ENCODE assay signal across 19 mouse cellular contexts in the genomic region with DNA sequence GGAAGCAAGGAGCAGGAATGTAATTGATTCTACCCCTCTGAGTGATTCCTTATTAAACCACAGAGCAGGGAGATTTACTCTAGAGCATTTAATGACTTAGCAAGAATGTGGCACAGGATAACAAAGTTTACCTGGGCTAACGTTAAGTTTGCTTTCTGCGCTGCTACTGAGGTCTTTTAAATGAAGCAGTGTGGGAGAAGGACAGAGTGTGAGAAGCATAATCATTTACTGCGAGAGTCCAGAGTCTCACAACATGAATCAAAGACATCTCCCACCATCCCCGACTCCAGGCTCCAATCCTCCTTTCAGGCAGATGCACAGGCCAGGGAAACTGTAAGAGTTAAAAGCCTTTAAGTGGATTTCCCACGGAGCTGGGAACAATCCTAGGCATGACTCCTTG.
DNase-seq lines count a peak whose midpoint lies in the region; ATAC-seq lines count a peak whose summit lies in the region.
"Had no signal": no experiment of that assay in that cellular context is flagged by ENCODE, and none has a peak within 500 bp of the region (broad histone marks: within the 10 kb centered on the region; RNA-seq: fewer than 3 reads in every experiment).

No protein-coding gene starts in this region.

- H3K9me3 ChIP-seq in kidney, embryonic 14.5 days (ENCODE audit: control insufficient read depth, low read length): no peaks in the 10 kb centered on the region
- H3K9me3 ChIP-seq in midbrain, embryonic 14.5 days (ENCODE audit: control insufficient read depth, low read length): no peaks in the 10 kb centered on the region
- H3K9me3 ChIP-seq in midbrain, embryonic 15.5 days: no peaks in the 10 kb centered on the region
- no peaks in the 10 kb centered on the region for H3K9me3 ChIP-seq in limb, embryonic 11.5 days (ENCODE audit: control insufficient read depth, low read length)
- H3K9me3 ChIP-seq: embryonic facial prominence, embryonic 13.5 days; heart, embryonic 13.5 days; hindbrain, embryonic 15.5 days had no signal

- no peak overlapping the region for H3K4me2 ChIP-seq in kidney, embryonic 14.5 days (replicated peaks; ENCODE audit: low read depth, low read length)
- H3K4me2 ChIP-seq in midbrain, embryonic 14.5 days (ENCODE audit: low read length): no peak overlapping the region
- no peak overlapping the region for H3K4me2 ChIP-seq in midbrain, embryonic 15.5 days
- H3K4me2 ChIP-seq in limb, embryonic 11.5 days (ENCODE audit: low read depth, severe bottlenecking): no peak overlapping the region
- H3K4me2 ChIP-seq: embryonic facial prominence, embryonic 13.5 days; heart, embryonic 13.5 days; hindbrain, embryonic 15.5 days had no signal

- H3K4me1 ChIP-seq in kidney, embryonic 14.5 days (ENCODE audit: control insufficient read depth, insufficient read depth, low read length): 0 out of 2 replicates have a peak, but pooled peaks cover 5% of the 10 kb centered on the region
- 0 out of 2 replicates have a peak, but pooled peaks cover 2% of the 10 kb centered on the region for H3K4me1 ChIP-seq in midbrain, embryonic 14.5 days (ENCODE audit: control insufficient read depth, insufficient read depth, low read length)
- H3K4me1 ChIP-seq in midbrain, embryonic 15.5 days: 0 out of 2 replicates have a peak, but pooled peaks cover 6% of the 10 kb centered on the region
- H3K4me1 ChIP-seq in limb, embryonic 11.5 days (ENCODE audit: control insufficient read depth, insufficient read depth, low read length): 0 out of 2 replicates have a peak, but pooled peaks cover 2% of the 10 kb centered on the region
- H3K4me1 ChIP-seq: heart, embryonic 13.5 days had no signal

- no peak overlapping the region for H3K9ac ChIP-seq in kidney, embryonic 14.5 days (ENCODE audit: low read depth, low read length)
- H3K9ac ChIP-seq in midbrain, embryonic 14.5 days (replicated peaks; ENCODE audit: low read length): no peak overlapping the region
- no peak overlapping the region for H3K9ac ChIP-seq in midbrain, embryonic 15.5 days
- no peak overlapping the region for H3K9ac ChIP-seq in limb, embryonic 11.5 days (ENCODE audit: low read length)
- H3K9ac ChIP-seq: embryonic facial prominence, embryonic 13.5 days; heart, embryonic 13.5 days; hindbrain, embryonic 15.5 days had no signal

- peak; percentile 46; the same call in 1 of the 2 replicates for ATAC-seq in kidney, embryonic 14.5 days (ENCODE audit: low FRiP score, low TSS enrichment)
- no peak for ATAC-seq in midbrain, embryonic 14.5 days (ENCODE audit: low FRiP score, low TSS enrichment)
- no peak for ATAC-seq in midbrain, embryonic 15.5 days (replicated peaks)
- no peak for ATAC-seq in limb, embryonic 11.5 days (ENCODE audit: insufficient number of reproducible peaks, low FRiP score, low TSS enrichment, low read depth)
- ATAC-seq: activated CD4-positive, CD25-positive, alpha-beta regulatory T cell, adult 4 months had no signal

- no peak overlapping the region for H3K27ac ChIP-seq in kidney, embryonic 14.5 days (ENCODE audit: low read depth, low read length)
- no peak overlapping the region for H3K27ac ChIP-seq in midbrain, embryonic 14.5 days (replicated peaks; ENCODE audit: low read depth, low read length)
- H3K27ac ChIP-seq in midbrain, embryonic 15.5 days: no peak overlapping the region
- 0 out of 2 replicates have a peak overlapping the region, but pooled peaks have one; percentile 26 for H3K27ac ChIP-seq in limb, embryonic 11.5 days (replicated peaks; ENCODE audit: low read depth, low read length)
- H3K27ac ChIP-seq: embryonic facial prominence, embryonic 13.5 days; heart, embryonic 13.5 days; hindbrain, embryonic 15.5 days had no signal

- H3K4me3 ChIP-seq in kidney, embryonic 14.5 days (ENCODE audit: low read length): no peak overlapping the region
- no peak overlapping the region for H3K4me3 ChIP-seq in midbrain, embryonic 14.5 days (replicated peaks; ENCODE audit: low read depth, low read length)
- H3K4me3 ChIP-seq in midbrain, embryonic 15.5 days: no peak overlapping the region
- H3K4me3 ChIP-seq in limb, embryonic 11.5 days (ENCODE audit: low read depth, low read length): no peak overlapping the region
- H3K4me3 ChIP-seq: embryonic facial prominence, embryonic 13.5 days; heart, embryonic 13.5 days; hindbrain, embryonic 15.5 days had no signal

- H3K27me3 ChIP-seq in kidney, embryonic 14.5 days (ENCODE audit: control insufficient read depth, insufficient read depth, low read length): no peaks in the 10 kb centered on the region
- no peaks in the 10 kb centered on the region for H3K27me3 ChIP-seq in midbrain, embryonic 14.5 days (ENCODE audit: control insufficient read depth, insufficient read depth, low read length)
- H3K27me3 ChIP-seq in midbrain, embryonic 15.5 days (replicated peaks): no peaks in the 10 kb centered on the region
- no peaks in the 10 kb centered on the region for H3K27me3 ChIP-seq in limb, embryonic 11.5 days (ENCODE audit: control insufficient read depth, insufficient read depth, low read length)
- H3K27me3 ChIP-seq: embryonic facial prominence, embryonic 13.5 days; heart, embryonic 13.5 days; hindbrain, embryonic 15.5 days had no signal

- 19% methylated on average over 5 of the region's 5 CpGs for WGBS in kidney, embryonic 14.5 days
- 56% methylated on average over 5 of the region's 5 CpGs for WGBS in midbrain, embryonic 14.5 days
- WGBS in midbrain, embryonic 15.5 days: 45% methylated on average over 5 of the region's 5 CpGs
- 42% methylated on average over 5 of the region's 5 CpGs for WGBS in limb, embryonic 11.5 days

- peak; percentile 4 for DNase-seq in embryo, embryonic 11 days
- no peak for DNase-seq in embryo, embryonic 9.5 days (ENCODE audit: extremely low spot score)
- DNase-seq in kidney, adult 8-10 months: no peak
- peak; percentile 19 for DNase-seq in midbrain, embryonic 14.5 days
- no peak for DNase-seq in limb, embryonic 11.5 days (ENCODE audit: low spot score)
- no peak for DNase-seq in testis, postnatal 14 days (ENCODE audit: low spot score)
- DNase-seq: adrenal gland, postnatal 14 days; cerebellum, adult 18-20 months; cerebellum, adult 9-11 months; cerebellum, postnatal 36 days; gastrocnemius, postnatal 36 days; heart, adult 11 months; heart, postnatal 36 days had no signal

- H3K36me3 ChIP-seq in kidney, embryonic 14.5 days (ENCODE audit: control insufficient read depth, insufficient read depth, low read length): no peaks in the 10 kb centered on the region
- no peaks in the 10 kb centered on the region for H3K36me3 ChIP-seq in midbrain, embryonic 14.5 days (ENCODE audit: control insufficient read depth, insufficient read depth, low read length)
- H3K36me3 ChIP-seq in midbrain, embryonic 15.5 days (replicated peaks): no peaks in the 10 kb centered on the region
- H3K36me3 ChIP-seq in limb, embryonic 11.5 days (ENCODE audit: control insufficient read depth, insufficient read depth, low read length): no peaks in the 10 kb centered on the region
- H3K36me3 ChIP-seq: embryonic facial prominence, embryonic 13.5 days; heart, embryonic 13.5 days; hindbrain, embryonic 15.5 days had no signal

Comparison
In these comparisons a context has a peak if more than half of its experiments do, and no peak if none do; other contexts are left out.
1. DNase-seq: peak in embryo, embryonic 11 days (single experiment) and midbrain, embryonic 14.5 days (single experiment); none in embryo, embryonic 9.5 days (single experiment), kidney, adult 8-10 months (0 of 2), limb, embryonic 11.5 days (single experiment) and testis, postnatal 14 days (single experiment).